Mouse (Mus musculus) stomach, postnatal 0 days (tissue): ENCODE results near the gene Smcr8. TPM values are rescaled to one million over a fixed set of nuclear protein-coding genes. Genes with fewer than 3 reads are reported as not detected.
A peak's percentile ranks its signal among the peaks of the same experiment; 100 is the strongest.

Experiments used
- ATAC-seq: fragments of 200-750 bp; cut with Nextera tagmentation; 2 replicates; pipeline ENCODE4 v1.8.0; 2017; ENCODE audit not compliant: low FRiP score, low TSS enrichment
- DNase-seq: peaks from one replicate; pipeline ENCODE4 v3.0.0-alpha.2; 2016; ENCODE audit warnings: low spot score
- H3K27ac ChIP-seq: fragments of 300-500 bp; sonication (generic); replicated peaks from 2 replicates; pipeline ENCODE4 v1.5.1; 2014; ENCODE audit warnings: mild to moderate bottlenecking, control low read depth
- H3K27me3 ChIP-seq: fragments of 300-500 bp; sonication (generic); 2 replicates; pipeline ENCODE4 v1.6.1; 2014; ENCODE audit warnings: low read length; ENCODE audit not compliant: control insufficient read depth, insufficient read depth
- H3K36me3 ChIP-seq: fragments of 300-500 bp; sonication (generic); 2 replicates; pipeline ENCODE4 v1.6.1; 2014; ENCODE audit warnings: low read length, mixed read lengths; ENCODE audit not compliant: control insufficient read depth, insufficient read depth
- H3K4me1 ChIP-seq: fragments of 300-500 bp; sonication (generic); replicated peaks from 2 replicates; pipeline ENCODE4 v1.6.1; 2014; ENCODE audit warnings: antibody characterized with exemption; ENCODE audit not compliant: control insufficient read depth, insufficient read depth
- H3K4me2 ChIP-seq: fragments of 300-500 bp; sonication (generic); replicated peaks from 2 replicates; pipeline ENCODE4 v1.6.1; 2014; ENCODE audit warnings: low read depth, mild to moderate bottlenecking, control low read depth, moderate library complexity
- H3K4me3 ChIP-seq: fragments of 300-500 bp; sonication (generic); 2 replicates; pipeline ENCODE4 v1.5.1; 2014; ENCODE audit warnings: low read depth, low read length, control low read depth
- H3K9ac ChIP-seq: fragments of 300-500 bp; sonication (generic); 2 replicates; pipeline ENCODE4 v1.6.1; 2014; ENCODE audit warnings: mild to moderate bottlenecking, low read length, control low read depth, mixed read lengths
- H3K9me3 ChIP-seq: fragments of 300-500 bp; sonication (generic); 2 replicates; pipeline ENCODE4 v1.6.1; 2016; ENCODE audit warnings: low read length; ENCODE audit not compliant: control insufficient read depth
- CTCF ChIP-seq: IDR thresholded peaks from 2 replicates; pipeline ENCODE4 v1.5.1; 2016; ENCODE audit warnings: antibody characterized with exemption, low read depth, mild to moderate bottlenecking, moderate library complexity
- EP300 ChIP-seq: optimal IDR thresholded peaks from 2 replicates; pipeline ENCODE3; 2016; ENCODE audit warnings: antibody characterized with exemption
- WGBS: fragments of 180-500 bp; shearing (Covaris S2); extraction: QIAGEN DNeasy Blood & Tissue Kit; methylation state at CpG from one replicate; pipeline ENCODE4 v1.1.7; 2014; 5-methylcytosine and 5-hydroxymethylcytosine counted together
- microRNA-seq: library from miRNA; unstranded; fragments of <30 nt; microRNA quantifications from one replicate; pipeline ENCODE4, GENCODE M21; 2016
- polyA plus RNA-seq: library from polyadenylated mRNA; unstranded; fragments of >200 nt; fragmentation: Nextera tagmentation; extraction: Ambion mirVana; gene quantifications from 2 replicates; pipeline ENCODE4 v1.2.1, GENCODE M21; 2015

Gene Smcr8
- polyA plus RNA-seq, 1 experiment from 2014 or later: 1.7 TPM

DNA sequence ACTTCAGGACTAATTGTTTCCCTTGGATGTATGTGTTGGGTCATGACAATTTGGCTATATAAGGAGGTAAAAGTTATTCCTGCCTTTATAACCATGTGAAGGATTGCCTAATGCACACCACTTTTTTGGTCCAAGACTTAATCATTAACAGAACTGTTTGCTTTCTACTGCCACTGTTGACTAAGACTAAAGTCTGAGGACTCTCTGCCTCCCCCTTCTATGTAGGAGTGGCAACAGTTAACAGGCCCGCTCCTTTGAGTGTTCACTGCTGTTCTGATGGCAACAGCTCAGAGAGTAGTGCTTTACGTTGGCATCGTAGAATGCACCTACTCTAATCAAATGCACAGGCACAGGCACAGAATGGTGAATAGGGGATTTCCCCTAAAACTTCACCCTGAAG, 47.9 kb downstream of the Smcr8 start:
- Histone ChIP-seq H3K4me1 (no peaks in the 10 kb centered on the region), H3K36me3 (no peaks in the 10 kb centered on the region), H3K4me3 (no peak overlapping the region), H3K9ac (no peak overlapping the region), H3K4me2 (no peak overlapping the region), H3K9me3 (no peaks in the 10 kb centered on the region), H3K27ac (no peak overlapping the region), H3K27me3 (no peaks in the 10 kb centered on the region)
- peak; percentile 63 for DNase-seq
- peak; percentile 88 for ATAC-seq
- TF ChIP-seq EP300: no peak
- 0 out of 2 replicates have a peak, but pooled peaks have one; percentile 11 for TF ChIP-seq CTCF
- 44% methylated on average over 3 of the region's 3 CpGs for WGBS

GRCm38 (mm10) chr11:60826700-60827099, 49.4 kb downstream of the Smcr8 start:
- no peak for ATAC-seq
- 55% methylated on average over 1 of the region's 1 CpGs for WGBS
- H3K9ac ChIP-seq: no peak overlapping the region

GRCm38 (mm10) chr11:60827241-60827945, 50.1 kb downstream of the Smcr8 start:
- TF ChIP-seq EP300 (no peak), CTCF (no peak)
- Histone ChIP-seq H3K27ac (no peak overlapping the region), H3K4me2 (no peak overlapping the region), H3K27me3 (no peaks in the 10 kb centered on the region), H3K36me3 (no peaks in the 10 kb centered on the region), H3K4me1 (peaks cover 3% of the 10 kb centered on the region; the same call in 1 of the 2 replicates), H3K4me3 (no peak overlapping the region), H3K9ac (no peak overlapping the region), H3K9me3 (no peaks in the 10 kb centered on the region)
- DNase-seq (no peak), ATAC-seq (no peak)
- WGBS: 64% methylated on average over 4 of the region's 4 CpGs

More at GRCm38 (mm10) chr11:60826700-60827099, 49.4 kb downstream of the Smcr8 start:
- H3K27ac ChIP-seq: no peak overlapping the region
- no peaks in the 10 kb centered on the region for H3K9me3 ChIP-seq
- no peaks in the 10 kb centered on the region for H3K27me3 ChIP-seq
- TF ChIP-seq EP300: no peak
- TF ChIP-seq CTCF: no peak
- no peak overlapping the region for H3K4me3 ChIP-seq
- H3K36me3 ChIP-seq: no peaks in the 10 kb centered on the region
- DNase-seq: no peak
- H3K4me2 ChIP-seq: no peak overlapping the region
- peaks cover 3% of the 10 kb centered on the region; the same call in 1 of the 2 replicates for H3K4me1 ChIP-seq

- DNase-seq (no peak), ATAC-seq (no peak)
- H3K36me3 ChIP-seq: no peaks in the 10 kb centered on the region
- no peak overlapping the region for H3K9ac ChIP-seq
- H3K4me2 ChIP-seq: no peak overlapping the region
- no peaks in the 10 kb centered on the region for H3K27me3 ChIP-seq
- H3K4me3 ChIP-seq: no peak overlapping the region
- no peak overlapping the region for H3K27ac ChIP-seq
- peaks cover 3% of the 10 kb centered on the region; the same call in 1 of the 2 replicates for H3K4me1 ChIP-seq
- TF ChIP-seq CTCF (peak; percentile 72), EP300 (no peak)
- 26% methylated on average over 2 of the region's 2 CpGs for WGBS
- H3K9me3 ChIP-seq: no peaks in the 10 kb centered on the region
Observed at GRCm38 (mm10) chr11:60828903-60829302, 51.6 kb downstream of the Smcr8 start.

- 0% methylated on average over 34 of the region's 34 CpGs for WGBS
Observed at GRCm38 (mm10) chr11:60830433-60831052, 53.2 kb downstream of the Smcr8 start, which contains the start of gene Dhrs7b. TSS of gene Dhrs7b (plus strand) at chr11:60830631.

DNA sequence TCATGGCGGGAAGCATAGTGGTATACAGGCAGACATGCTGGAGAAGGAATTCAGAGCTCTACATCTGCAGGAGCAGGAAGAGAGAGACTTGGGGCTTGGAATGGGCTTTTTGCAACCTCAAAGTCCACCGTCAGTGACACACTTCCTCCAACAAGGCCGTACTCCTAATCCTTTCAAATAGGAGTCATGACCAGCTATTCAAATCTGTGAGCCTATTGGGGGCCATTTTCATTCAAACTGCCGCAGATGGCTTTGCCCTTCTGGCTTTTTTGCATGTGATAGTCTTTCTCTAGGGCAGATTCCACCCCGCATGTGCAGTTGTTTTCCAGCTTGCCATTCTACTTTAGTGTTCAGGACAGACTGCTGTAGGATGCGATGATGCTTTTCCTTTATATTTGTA, 59.6 kb downstream of the Smcr8 start:
- H3K9me3 ChIP-seq: no peaks in the 10 kb centered on the region
- H3K36me3 ChIP-seq: no peaks in the 10 kb centered on the region
- TF ChIP-seq CTCF (no peak), EP300 (no peak)
- no peak overlapping the region for H3K9ac ChIP-seq
- no peak overlapping the region for H3K4me3 ChIP-seq
- H3K27me3 ChIP-seq: no peaks in the 10 kb centered on the region
- WGBS: 90% methylated on average over 6 of the region's 6 CpGs
- DNase-seq: no peak
- ATAC-seq: no peak
- no peak overlapping the region for H3K4me2 ChIP-seq
- H3K27ac ChIP-seq: no peak overlapping the region
- H3K4me1 ChIP-seq: no peaks in the 10 kb centered on the region

More at GRCm38 (mm10) chr11:60830433-60831052, 53.2 kb downstream of the Smcr8 start, which contains the start of gene Dhrs7b:
- Histone ChIP-seq H3K4me2 (peak within 1 kb of the TSS; percentile 80), H3K9me3 (no peaks in the 10 kb centered on the region), H3K4me1 (peaks cover 3% of the 10 kb centered on the region; the same call in 1 of the 2 replicates), H3K9ac (peak within 1 kb of the TSS; percentile 71), H3K27ac (peak within 1 kb of the TSS; percentile 82), H3K27me3 (no peaks in the 10 kb centered on the region), H3K36me3 (no peaks in the 10 kb centered on the region), H3K4me3 (peak within 1 kb of the TSS; percentile 67)
- no peak for TF ChIP-seq CTCF
- no peak for TF ChIP-seq EP300
- peak; percentile 95 for ATAC-seq
- DNase-seq: peak; percentile 84

Small RNA genes within 50 kb of the gene (microRNA-seq; reads per million reads assigned to microRNA genes)
- 1.6 reads per million for gene Mir5100

Other genes with a start within 250 kb of the Smcr8 start
- gene Alkbh5, start 241.1 kb upstream of the Smcr8 start, polyA plus RNA-seq: 25.7 and 26.3 TPM in 2 replicates
- 13.6 and 14.4 TPM in 2 replicates for gene Llgl1, start 77.8 kb upstream of the Smcr8 start, polyA plus RNA-seq
- gene Flii, start 50.3 kb upstream of the Smcr8 start, polyA plus RNA-seq: 51.1 and 54.1 TPM in 2 replicates
- 8.5 and 9.8 TPM in 2 replicates for gene Mief2, start 49.1 kb upstream of the Smcr8 start, polyA plus RNA-seq
- gene Top3a, start 159 bp upstream of the Smcr8 start, polyA plus RNA-seq: 4.3 and 4.7 TPM in 2 replicates
- gene Shmt1, start 34.2 kb downstream of the Smcr8 start, polyA plus RNA-seq: 29.1 and 30.9 TPM in 2 replicates
- 28.0 and 28.1 TPM in 2 replicates for gene Dhrs7b, start 53.1 kb downstream of the Smcr8 start, polyA plus RNA-seq
- 39.8 and 42.1 TPM in 2 replicates for gene Tmem11, start 101.7 kb downstream of the Smcr8 start, polyA plus RNA-seq
- 6.7 and 8.3 TPM in 2 replicates for gene Natd1, start 137.2 kb downstream of the Smcr8 start, polyA plus RNA-seq
- gene Map2k3, start 154.5 kb downstream of the Smcr8 start, polyA plus RNA-seq: 105 and 108 TPM in 2 replicates
- 0.59 and 0.77 TPM in 2 replicates for gene Kcnj12, start 245.0 kb downstream of the Smcr8 start, polyA plus RNA-seq